Mouse (Mus musculus) left cerebral cortex, postnatal 25 days (tissue): ENCODE measurements around the gene Tmeff2. TPM values are rescaled to one million over a fixed set of nuclear protein-coding genes. Genes with fewer than 3 reads are reported as not detected.

Source experiments
- DNase-seq, 2 experiments: peaks; one replicate each; pipeline ENCODE4 v3.0.0; 2022; ENCODE audit warnings: low spot score in 2 of 2, mixed read lengths in 1 of 2
- intact Hi-C: fragments of 180-260 bp; cut with DNase I; formaldehyde crosslinking; loops from one replicate; pipeline ENCODE4 v1.15.1; 2025
- microRNA-seq, 2 experiments: library from miRNA; unstranded; fragments of <30 nt; microRNA quantifications; one replicate each; pipeline ENCODE4 v1.2.0; 2022
- total RNA-seq, 2 experiments: library from RNA; stranded (reverse); gene quantifications; 2 replicates each; pipeline ENCODE4 v1.2.3; 2021

Tmeff2 gene
- total RNA-seq, 2 experiments from 2014 or later: 49.4 to 52.2 TPM

DNA sequence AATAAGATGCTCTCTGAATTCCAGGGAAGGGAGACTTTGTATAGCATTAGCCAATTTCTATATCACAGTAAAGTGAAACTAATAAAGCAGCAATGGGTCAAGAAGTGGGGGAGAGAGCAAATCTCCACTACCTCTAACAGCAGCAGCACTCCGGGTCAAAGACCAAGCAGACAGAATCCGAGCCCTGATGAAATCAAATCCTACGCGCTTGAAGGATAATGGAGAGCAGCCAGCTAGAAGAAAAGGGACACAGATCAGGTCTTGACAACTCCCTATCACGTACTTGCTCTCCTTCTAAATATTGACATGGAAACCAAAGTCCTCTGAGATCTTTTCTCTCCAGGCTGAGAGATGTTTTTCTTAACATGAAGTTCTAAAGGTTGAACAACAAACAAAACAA is 252.4 kb downstream of the Tmeff2 start:
- intact Hi-C loops: no loop called here
- no peak for DNase-seq

DNA sequence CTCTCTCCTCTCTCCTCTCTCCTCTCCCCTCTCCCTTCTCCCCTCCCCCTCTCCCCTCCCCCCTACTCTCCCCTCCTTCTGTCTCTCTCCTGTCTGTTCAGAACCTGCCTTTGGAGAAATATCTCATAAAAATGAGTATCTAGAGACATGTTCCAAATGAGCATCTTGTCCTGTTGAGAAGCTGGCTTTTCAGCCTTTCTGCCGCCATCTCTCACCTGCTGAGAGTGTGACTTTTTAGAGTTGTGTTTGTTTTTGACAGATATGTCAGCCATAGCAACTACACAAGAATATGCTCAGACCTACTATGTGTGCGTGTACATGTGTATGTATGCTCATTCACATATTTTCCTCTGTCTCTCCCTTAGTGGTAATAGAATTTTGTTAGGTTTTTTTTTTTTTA is 283.8 kb downstream of the Tmeff2 start:
- intact Hi-C loops: no loop called here
- DNase-seq: no peak

DNA sequence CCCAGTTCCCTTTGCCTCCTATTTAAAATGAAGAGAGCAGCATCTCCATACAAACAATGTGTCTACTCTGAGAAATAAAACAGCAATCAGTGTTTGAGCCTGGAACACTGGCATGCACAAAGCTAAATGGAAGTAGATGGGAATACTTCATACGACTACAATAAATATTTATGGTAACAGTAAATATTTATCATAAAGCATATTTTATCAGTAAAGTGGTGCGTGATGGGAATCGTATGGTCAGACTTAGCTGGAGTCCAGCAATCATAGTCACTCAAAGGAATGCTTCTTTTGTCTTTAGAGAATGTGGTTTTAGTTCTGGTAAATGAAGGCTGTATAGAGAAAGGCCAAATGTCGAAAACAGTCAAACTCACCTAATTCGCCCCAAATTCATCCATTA is 288.6 kb downstream of the Tmeff2 start:
- intact Hi-C loops: no loop called here
- DNase-seq: no peak

DNA sequence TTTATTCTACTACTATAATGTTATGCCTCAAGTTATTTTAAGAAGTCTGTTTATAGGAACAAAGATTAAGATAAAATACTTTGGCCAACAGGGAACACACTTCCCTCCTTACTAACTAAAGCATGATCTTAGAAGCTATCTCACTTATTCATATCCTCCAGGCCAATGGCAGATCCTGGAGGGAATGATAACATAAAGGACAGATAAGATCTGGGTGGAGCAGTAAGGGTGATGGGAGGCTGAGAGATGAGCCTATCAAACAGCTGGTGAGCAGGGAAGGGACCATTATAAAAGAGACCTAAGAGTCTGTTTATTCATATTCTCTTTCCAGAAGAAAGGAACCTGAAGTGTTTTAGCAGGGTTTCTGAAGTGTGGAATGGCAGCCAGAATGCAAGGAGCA is 290.8 kb downstream of the Tmeff2 start:
- intact Hi-C loops: loop anchor here (10.0 kb wide), 1 partner anchor 226 kb away; no protein-coding TSS in a partner anchor

DNA sequence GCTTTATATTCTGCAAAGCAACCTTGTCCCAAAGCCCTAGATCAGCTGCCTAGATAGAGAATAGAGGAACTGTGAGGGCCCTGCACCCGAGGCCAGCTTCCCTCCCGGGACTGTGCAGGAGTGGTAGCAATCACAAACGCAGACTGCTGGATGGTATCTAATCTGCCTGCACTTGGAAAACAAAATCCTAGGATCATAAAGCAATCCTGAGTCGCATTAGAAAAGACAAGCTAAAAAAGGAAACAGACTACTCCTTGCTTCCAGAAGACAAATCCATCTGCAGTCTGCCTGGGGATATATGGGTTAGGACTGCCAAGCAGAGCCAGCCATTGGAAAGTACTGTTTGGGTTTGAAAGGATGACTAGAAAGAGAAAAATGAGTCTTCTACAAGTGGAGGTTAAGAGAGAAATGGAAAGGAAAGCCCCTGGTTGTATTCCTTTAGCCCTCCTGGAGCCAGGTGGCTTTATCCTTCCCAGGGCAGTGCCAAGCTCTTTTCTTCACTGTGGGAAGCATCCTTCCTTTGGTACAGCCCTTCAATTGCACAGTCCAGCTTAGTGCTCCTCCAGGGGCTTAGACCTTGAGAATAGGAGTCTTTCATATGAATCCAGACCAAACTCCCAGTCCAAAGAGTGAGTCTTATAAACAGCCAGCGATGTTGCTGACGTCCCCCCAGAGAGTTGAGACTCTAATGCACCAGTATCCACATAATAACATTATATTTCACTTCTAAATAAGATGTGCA is 291.6 kb downstream of the Tmeff2 start:
- intact Hi-C loops: loop anchor here (10.0 kb wide), 1 partner anchor 227 kb away; no protein-coding TSS in a partner anchor

More for the DNA sequence above, 290.8 kb downstream of the Tmeff2 start:
- DNase-seq: no peak

DNA sequence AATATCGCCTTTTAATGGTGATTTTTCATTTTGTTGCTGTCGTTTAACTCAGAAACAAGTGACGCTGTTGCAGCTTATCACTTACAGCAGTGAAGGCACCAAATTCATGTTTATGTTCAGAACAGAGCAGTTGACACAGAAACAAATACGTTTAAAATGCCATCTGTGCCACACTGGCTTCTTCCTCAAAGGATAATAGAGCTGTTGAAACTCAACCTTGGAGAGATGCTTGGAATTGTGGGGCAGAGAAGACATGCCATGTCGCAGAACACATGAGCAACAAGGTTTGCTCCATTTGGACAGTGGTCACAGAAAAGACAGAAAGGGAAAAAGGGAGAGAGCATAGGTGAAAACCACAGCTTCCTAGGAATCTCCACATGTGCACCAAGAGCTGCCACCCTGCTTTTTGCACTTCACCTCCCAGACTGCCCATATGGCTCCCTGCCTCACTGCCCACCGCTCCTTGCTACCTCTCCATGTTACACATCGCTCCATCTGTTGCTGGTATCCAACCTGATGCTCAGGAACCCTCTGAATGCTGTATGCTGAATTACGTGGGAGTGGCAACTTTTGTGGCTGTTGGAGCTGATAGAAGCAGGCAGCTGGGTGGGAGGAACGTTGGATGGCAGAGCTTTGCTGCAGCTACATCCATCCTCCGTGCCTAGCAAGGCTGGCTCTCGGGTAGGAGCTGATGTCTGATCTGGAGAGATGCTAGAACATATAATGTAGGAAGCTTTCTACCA is 298.8 kb downstream of the Tmeff2 start:
- intact Hi-C loops: loop anchor here (2.0 to 10.0 kb wide), 4 partner anchors 68 to 234 kb away; no protein-coding TSS in a partner anchor
- peak; percentile 75 to 96 for DNase-seq

More for the DNA sequence above, 291.6 kb downstream of the Tmeff2 start:
- DNase-seq: peak in 1 of 2 experiments; percentile 45

DNA sequence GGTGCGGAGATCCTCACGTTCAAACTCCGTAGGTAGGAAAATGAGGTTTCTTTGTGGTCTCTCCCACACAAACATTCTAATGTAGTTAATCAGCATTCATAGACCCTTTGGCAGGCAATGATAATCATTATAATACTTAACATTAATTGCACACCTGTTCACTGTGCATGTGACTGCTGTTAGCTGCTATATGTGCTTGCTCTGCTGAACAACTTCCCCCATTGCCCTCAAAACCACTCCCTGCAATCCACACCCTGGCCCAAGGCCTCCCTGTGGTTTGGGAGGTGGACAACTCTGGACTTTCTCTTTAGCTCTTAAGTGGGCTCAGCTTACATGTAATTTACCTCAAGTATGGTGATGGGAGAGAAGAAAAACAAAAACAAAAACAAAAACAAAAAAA is 299.5 kb downstream of the Tmeff2 start:
- DNase-seq: no peak
- intact Hi-C loops: loop anchor here (2.0 to 10.0 kb wide), 5 partner anchors 42 to 235 kb away; no protein-coding TSS in a partner anchor

DNA sequence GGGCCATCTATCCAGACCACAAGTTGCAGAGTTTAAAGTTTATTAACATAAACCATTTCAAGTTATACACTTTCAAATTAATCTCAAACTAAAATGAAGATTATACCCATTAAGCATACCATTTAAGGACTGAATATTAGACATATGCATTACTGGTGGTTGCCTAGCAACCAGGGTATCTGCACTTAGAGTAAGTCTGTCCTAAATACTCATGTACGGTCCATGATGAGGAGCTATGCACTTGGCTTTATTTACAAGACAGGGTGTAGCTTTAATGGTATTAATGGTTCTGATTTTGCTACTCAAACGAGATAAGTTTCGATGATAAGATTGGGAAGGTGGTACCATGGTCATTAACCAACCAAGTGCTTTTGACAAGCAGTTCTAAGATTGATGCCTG is 315.2 kb downstream of the Tmeff2 start:
- no peak for DNase-seq
- intact Hi-C loops: no loop called here

DNA sequence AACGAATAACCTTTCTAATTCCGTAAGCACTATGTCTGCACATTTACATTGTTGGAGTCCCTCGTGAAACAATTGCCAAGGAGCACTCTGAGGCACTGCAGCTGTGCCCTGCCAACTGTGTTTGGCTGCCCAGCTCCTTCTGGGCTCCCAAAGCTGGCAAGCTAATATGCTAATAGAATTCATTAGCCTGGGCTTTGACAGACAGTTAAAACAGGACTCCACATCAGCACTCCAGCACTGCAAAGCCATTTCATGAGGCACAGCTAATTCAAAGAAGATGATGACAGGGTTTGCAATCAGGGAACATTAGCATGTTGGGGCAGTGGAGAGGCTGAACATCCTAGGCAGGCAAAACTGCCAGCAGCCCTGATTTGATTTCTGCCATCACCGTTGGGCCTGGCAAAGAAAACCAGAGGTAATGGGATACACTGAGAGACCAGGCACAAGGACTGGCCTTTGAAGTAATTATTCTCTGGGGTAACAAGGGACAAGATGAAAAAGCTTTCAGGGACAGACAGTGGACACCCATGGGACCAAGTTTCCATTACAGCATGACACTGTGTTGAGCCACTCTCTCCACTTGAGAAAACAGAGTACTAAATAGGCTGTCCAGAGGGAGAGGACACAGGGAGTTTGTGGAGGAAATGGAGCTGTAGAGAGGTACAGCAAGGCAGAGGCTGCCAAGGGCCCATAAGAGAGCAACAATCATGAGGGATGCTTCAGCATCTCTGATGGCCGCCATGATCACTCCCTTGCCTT is 316.0 kb downstream of the Tmeff2 start:
- DNase-seq: peak in 1 of 2 experiments; percentile 33
- intact Hi-C loops: no loop called here

DNA sequence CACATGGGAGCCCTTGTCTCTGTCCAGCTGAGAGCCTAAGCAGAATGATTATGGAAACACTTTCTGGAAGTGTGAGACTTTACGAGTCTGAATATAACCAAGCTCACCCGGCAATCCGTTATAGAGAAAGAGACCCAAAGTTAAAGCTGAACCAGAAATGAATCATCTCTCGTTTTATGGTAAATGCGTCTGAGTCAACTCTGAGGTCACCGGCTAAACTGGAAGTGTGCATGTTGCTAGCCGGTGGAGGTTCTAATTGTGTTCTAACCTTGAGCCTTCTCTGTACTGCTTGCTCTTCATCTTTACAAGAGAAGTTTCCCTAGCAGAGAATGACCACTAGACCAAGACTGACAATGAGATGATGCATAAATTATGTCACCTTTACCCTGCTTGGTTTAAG is 316.8 kb downstream of the Tmeff2 start:
- intact Hi-C loops: no loop called here
- DNase-seq: no peak

DNA sequence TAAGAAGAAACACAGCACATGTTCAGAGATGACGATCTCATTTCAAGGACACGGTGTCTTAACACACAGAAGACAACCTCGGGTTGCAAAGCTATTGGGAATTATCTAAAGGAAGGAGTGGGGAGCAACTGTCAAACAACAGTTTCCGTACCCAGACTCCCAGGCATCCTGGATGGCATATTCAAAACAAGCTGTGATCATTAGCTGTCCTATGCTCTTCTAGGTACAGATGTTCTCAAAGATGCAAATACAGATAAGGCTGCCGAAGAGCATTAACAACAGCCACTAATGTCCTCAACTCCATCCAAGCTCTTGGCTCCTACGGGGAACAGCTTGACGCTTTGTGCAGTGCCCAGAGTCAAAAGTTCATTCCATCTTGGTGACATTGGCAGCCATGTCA is 324.7 kb downstream of the Tmeff2 start:
- DNase-seq: no peak
- intact Hi-C loops: no loop called here

Small RNAs within 50 kb of the gene (microRNA-seq; reads per million reads assigned to microRNA genes)
- gene Gm25736: 0 reads per million in 2 experiments
